21 mouse cellular contexts compared by ENCODE assay signal in genomic region chr16:94011224-94011623, GRCm38 (mm10). TPM values are rescaled to one million over a fixed set of nuclear protein-coding genes. Genes with fewer than 3 reads are reported as not detected.
DNase-seq lines count a peak whose midpoint lies in the region; ATAC-seq and TF ChIP-seq lines count a peak whose summit lies in the region.
"Had no signal": no experiment of that assay in that cellular context is flagged by ENCODE, and none has a peak within 500 bp of the region (broad histone marks: within the 10 kb centered on the region; RNA-seq: fewer than 3 reads in every experiment).

No protein-coding gene starts in this region.

- H3K4me1 ChIP-seq in neural tube, embryonic 12.5 days, result peaks cover 21% of the 10 kb centered on the region
- H3K4me1 ChIP-seq in ES-E14 (ENCODE audit: control insufficient read depth in 2 of 2, insufficient read depth in 2 of 2, low read length in 2 of 2, poor library complexity in 1 of 2), result peaks cover 25 to 27% of the 10 kb centered on the region in 2 experiments
- no peaks in the 10 kb centered on the region for H3K4me1 ChIP-seq in embryonic facial prominence, embryonic 11.5 days (ENCODE audit: control insufficient read depth, insufficient read depth, low read length)
- H3K4me1 ChIP-seq: forebrain, embryonic 15.5 days had no signal

- no peak for DNase-seq in neural tube, embryonic 10.5 days (ENCODE audit: extremely low spot score, low spot score)
- DNase-seq in ES-E14 (ENCODE audit: low read depth, low spot score), result no peak
- peak; percentile 25 for DNase-seq in embryonic facial prominence, embryonic 11.5 days (ENCODE audit: low spot score)
- no peak for DNase-seq in cerebellum, postnatal 14 days
- no peak for DNase-seq in T-cell, adult 2 months (ENCODE audit: low spot score)
- DNase-seq: adrenal gland, postnatal 14 days; cerebellum, postnatal 25 days; heart, adult 2 months; heart, postnatal 14 days; kidney, adult 18-20 months; kidney, postnatal 36 days; lung, embryonic 14.5 days; right cerebral cortex, postnatal 25 days had no signal

- in situ Hi-C loops in ES-E14 (cut with MboI; ENCODE audit: low sequenced_read_pairs in 2 of 2, unreplicated experiment in 2 of 2), result no loop called here

- ATAC-seq in neural tube, embryonic 12.5 days (ENCODE audit: low FRiP score, low read depth), result no peak
- ATAC-seq in embryonic facial prominence, embryonic 11.5 days (replicated peaks; ENCODE audit: insufficient number of reproducible peaks, low FRiP score, low TSS enrichment, low read depth), result no peak
- peak; percentile 58 for ATAC-seq in neutrophil, adult 5-6 weeks (ENCODE audit: extremely low read depth, insufficient number of reproducible peaks, low FRiP score, poor library complexity, severe bottlenecking)
- ATAC-seq: forebrain, embryonic 15.5 days; hindbrain, embryonic 16.5 days had no signal

- H3K27me3 ChIP-seq in neural tube, embryonic 12.5 days (replicated peaks), result no peaks in the 10 kb centered on the region
- no peaks in the 10 kb centered on the region for H3K27me3 ChIP-seq in embryonic facial prominence, embryonic 11.5 days (ENCODE audit: control insufficient read depth, insufficient read depth, low read length)
- H3K27me3 ChIP-seq: forebrain, embryonic 15.5 days; stomach, embryonic 15.5 days had no signal

- no peak overlapping the region for H3K9ac ChIP-seq in neural tube, embryonic 12.5 days
- H3K9ac ChIP-seq in ES-E14 (ENCODE audit: insufficient read depth, low read depth, low read length, poor library complexity, severe bottlenecking), result peak overlapping the region; percentile 73
- H3K9ac ChIP-seq in embryonic facial prominence, embryonic 11.5 days (replicated peaks; ENCODE audit: low read length), result no peak overlapping the region
- H3K9ac ChIP-seq: forebrain, embryonic 15.5 days; lung, embryonic 14.5 days; stomach, embryonic 15.5 days had no signal

- H3K27ac ChIP-seq in neural tube, embryonic 12.5 days, result no peak overlapping the region
- H3K27ac ChIP-seq in ES-E14 (ENCODE audit: insufficient read depth, low read depth, low read length, poor library complexity, severe bottlenecking), result peak overlapping the region; percentile 65; the same call in 1 of the 2 replicates
- no peak overlapping the region for H3K27ac ChIP-seq in embryonic facial prominence, embryonic 11.5 days (replicated peaks; ENCODE audit: low read depth, low read length)
- H3K27ac ChIP-seq: forebrain, embryonic 15.5 days; heart, adult 2 months; stomach, embryonic 15.5 days had no signal

- H3K4me3 ChIP-seq in neural tube, embryonic 12.5 days, result no peak overlapping the region
- H3K4me3 ChIP-seq in ES-E14 (ENCODE audit: insufficient read depth in 1 of 2, low read depth in 1 of 2, low read length in 2 of 2, poor library complexity in 1 of 2, severe bottlenecking in 1 of 2), result peak overlapping the region; percentile 15 to 71
- H3K4me3 ChIP-seq in embryonic facial prominence, embryonic 11.5 days (ENCODE audit: low read depth, low read length), result no peak overlapping the region
- H3K4me3 ChIP-seq: forebrain, embryonic 15.5 days; heart, adult 2 months; midbrain, embryonic 10.5 days; stomach, embryonic 15.5 days had no signal

- WGBS in neural tube, embryonic 12.5 days, result 8% methylated on average over 5 of the region's 5 CpGs
- 25% methylated on average over 5 of the region's 5 CpGs for WGBS in embryonic facial prominence, embryonic 11.5 days

- H3K4me2 ChIP-seq in neural tube, embryonic 12.5 days (replicated peaks), result 0 out of 2 replicates have a peak overlapping the region, but pooled peaks have one; percentile 5
- H3K4me2 ChIP-seq in embryonic facial prominence, embryonic 11.5 days (ENCODE audit: low read depth, low read length), result no peak overlapping the region
- H3K4me2 ChIP-seq: forebrain, embryonic 15.5 days; liver, embryonic 11.5 days; lung, embryonic 14.5 days; stomach, embryonic 15.5 days had no signal

- H3K9me3 ChIP-seq in neural tube, embryonic 12.5 days, result no peaks in the 10 kb centered on the region
- H3K9me3 ChIP-seq in ES-E14 (ENCODE audit: control insufficient read depth, insufficient read depth, low read depth, low read length), result no peaks in the 10 kb centered on the region
- no peaks in the 10 kb centered on the region for H3K9me3 ChIP-seq in embryonic facial prominence, embryonic 11.5 days (replicated peaks; ENCODE audit: control insufficient read depth, low read length)
- H3K9me3 ChIP-seq: forebrain, embryonic 15.5 days; midbrain, embryonic 10.5 days; stomach, embryonic 15.5 days had no signal

- H3K36me3 ChIP-seq in neural tube, embryonic 12.5 days, result no peaks in the 10 kb centered on the region
- H3K36me3 ChIP-seq in ES-E14 (ENCODE audit: control insufficient read depth, insufficient read depth, low read length, poor library complexity, severe bottlenecking), result no peaks in the 10 kb centered on the region
- H3K36me3 ChIP-seq in embryonic facial prominence, embryonic 11.5 days (replicated peaks; ENCODE audit: control insufficient read depth, insufficient read depth, low read depth, low read length), result no peaks in the 10 kb centered on the region
- H3K36me3 ChIP-seq: forebrain, embryonic 15.5 days; midbrain, embryonic 10.5 days; stomach, embryonic 15.5 days had no signal

TF ChIP-seq in ES-E14, 5 proteins besides CTCF, POLR2A, EP300 and RAD21:
- TF ChIP-seq CHD2 (IDR thresholded peaks at IDR 0.05; ENCODE audit: low read depth, low read length) (no peak), ZNF384 (IDR thresholded peaks at IDR 0.05; ENCODE audit: low read depth, low read length) (peak; percentile 84)

RNA-seq across cellular contexts. Expression of gene Cldn14, which starts 2.6 kb away (rescaled TPM):
- 0.37 and 0.56 TPM in 2 replicates for polyA plus RNA-seq in neural tube, embryonic 12.5 days (2016; fragmentation: Nextera tagmentation; extraction: Ambion mirVana)
- total RNA-seq in ES-E14 (2012; rRNA removed), result 0.36 and 0.37 TPM in 2 replicates
- polyA plus RNA-seq in embryonic facial prominence, embryonic 11.5 days (2014; fragmentation: Nextera tagmentation; extraction: Ambion mirVana), result 0.33 TPM in 1 of 2 replicates, not detected in the other
- total RNA-seq in neutrophil, adult 5-6 weeks (2017), result not detected in 2 replicates
- total RNA-seq: gastrocnemius, adult 18-20 months; heart, adult 2 months; heart, postnatal 14 days had no signal
- polyA plus RNA-seq: forebrain, embryonic 15.5 days; heart, adult 2 months; hindbrain, embryonic 16.5 days; lung, embryonic 14.5 days; midbrain, embryonic 10.5 days had no signal

Comparison
In these comparisons a context has a peak if more than half of its experiments do, and no peak if none do; other contexts are left out.
1. H3K4me3 ChIP-seq: peak in ES-E14 (2 of 2); none in neural tube, embryonic 12.5 days (single experiment) and embryonic facial prominence, embryonic 11.5 days (single experiment).